Mouse (Mus musculus) kidney, adult 2 months (tissue): ENCODE data around the gene Ugt2b36.
"Not testable (repeated sequence)": the region's sequence is repeated elsewhere in the genome, so short reads cannot be mapped to it uniquely, and the experiment has no call there.

Source experiments
- CTCF ChIP-seq: fragments of 200-500 bp; conservative IDR thresholded peaks from 2 replicates; pipeline ENCODE4 v1.5.1; 2011; ENCODE audit warnings: low read depth, mild to moderate bottlenecking, control low read depth, low read length, moderate library complexity, mixed read lengths; ENCODE audit not compliant: insufficient read depth, insufficient read length
- POLR2A ChIP-seq: fragments of 200-500 bp; IDR thresholded peaks from one replicate; pipeline ENCODE4 v1.6.1; 2011; ENCODE audit warnings: low read depth, low read length, control low read depth

DNA sequence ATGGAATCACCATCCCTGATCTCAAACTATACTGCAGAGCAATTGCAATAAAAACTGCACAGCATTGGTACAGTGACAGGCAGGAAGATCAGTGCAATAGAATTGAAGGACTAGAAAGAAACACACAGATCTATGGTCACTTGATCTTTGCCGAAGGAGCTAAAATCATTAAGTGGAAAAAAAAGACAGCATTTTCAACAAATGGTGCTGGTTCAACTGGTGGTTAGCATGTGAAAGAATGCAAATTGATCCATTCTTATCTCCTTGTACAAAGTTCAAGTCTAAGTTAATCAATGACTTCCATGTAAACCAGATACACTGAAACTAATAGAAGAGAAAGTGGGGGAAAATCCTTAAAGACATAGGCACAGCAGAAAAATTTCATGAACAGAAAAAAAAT, 11.3 kb upstream of the Ugt2b36 start:
- TF ChIP-seq POLR2A, CTCF: not testable (repeated sequence)
